Mouse (Mus musculus) heart, embryonic 16.5 days (tissue): ENCODE data around the gene Map4. TPM values are rescaled to one million over a fixed set of nuclear protein-coding genes. Genes with fewer than 3 reads are reported as not detected.

ENCODE experiments used
- ATAC-seq: fragments of 200-750 bp; cut with Nextera tagmentation; replicated peaks from 2 replicates; pipeline ENCODE4 v1.8.0; 2017; ENCODE audit warnings: moderate number of reproducible peaks; ENCODE audit not compliant: insufficient read depth, low FRiP score; ENCODE audit errors: extremely low read depth
- H3K27ac ChIP-seq: fragments of 300-500 bp; sonication (generic); 2 replicates; pipeline ENCODE4 v1.5.1; 2014; ENCODE audit warnings: mild to moderate bottlenecking, low read length, control low read depth, moderate library complexity
- H3K27me3 ChIP-seq: fragments of 300-500 bp; sonication (generic); 2 replicates; pipeline ENCODE4 v1.6.1; 2014; ENCODE audit warnings: low read length, mixed read lengths; ENCODE audit not compliant: control insufficient read depth, insufficient read depth
- H3K36me3 ChIP-seq: fragments of 300-500 bp; sonication (generic); 2 replicates; pipeline ENCODE4 v1.6.1; 2014; ENCODE audit not compliant: control insufficient read depth, insufficient read depth
- H3K4me1 ChIP-seq: fragments of 300-500 bp; sonication (generic); 2 replicates; pipeline ENCODE4 v1.6.1; 2014; ENCODE audit warnings: low read length, mixed read lengths; ENCODE audit not compliant: control insufficient read depth, insufficient read depth
- H3K4me2 ChIP-seq: fragments of 300-500 bp; sonication (generic); 2 replicates; pipeline ENCODE4 v1.6.1; 2014; ENCODE audit warnings: low read depth, mild to moderate bottlenecking, control low read depth, low read length
- H3K4me3 ChIP-seq: fragments of 300-500 bp; sonication (generic); 2 replicates; pipeline ENCODE4 v1.5.1; 2014; ENCODE audit warnings: mild to moderate bottlenecking, control low read depth, low read length
- H3K9ac ChIP-seq: fragments of 300-500 bp; sonication (generic); 2 replicates; pipeline ENCODE4 v1.6.1; 2014; ENCODE audit warnings: low read length, control low read depth
- H3K9me3 ChIP-seq: fragments of 300-500 bp; sonication (generic); replicated peaks from 2 replicates; pipeline ENCODE4 v1.6.1; 2016; ENCODE audit warnings: low read length; ENCODE audit not compliant: control insufficient read depth
- WGBS: fragments of 180-500 bp; shearing (Covaris S2); extraction: QIAGEN DNeasy Blood & Tissue Kit; methylation state at CpG from one replicate; pipeline ENCODE4 v1.1.7; 2014; 5-methylcytosine and 5-hydroxymethylcytosine counted together
- polyA plus RNA-seq: library from polyadenylated mRNA; unstranded; fragments of >200 nt; fragmentation: Nextera tagmentation; extraction: Ambion mirVana; gene quantifications from 2 replicates; pipeline ENCODE4 v1.2.1, GENCODE M21; 2015

The Map4 gene
- 88.0 and 89.1 TPM in 2 replicates for polyA plus RNA-seq

DNA sequence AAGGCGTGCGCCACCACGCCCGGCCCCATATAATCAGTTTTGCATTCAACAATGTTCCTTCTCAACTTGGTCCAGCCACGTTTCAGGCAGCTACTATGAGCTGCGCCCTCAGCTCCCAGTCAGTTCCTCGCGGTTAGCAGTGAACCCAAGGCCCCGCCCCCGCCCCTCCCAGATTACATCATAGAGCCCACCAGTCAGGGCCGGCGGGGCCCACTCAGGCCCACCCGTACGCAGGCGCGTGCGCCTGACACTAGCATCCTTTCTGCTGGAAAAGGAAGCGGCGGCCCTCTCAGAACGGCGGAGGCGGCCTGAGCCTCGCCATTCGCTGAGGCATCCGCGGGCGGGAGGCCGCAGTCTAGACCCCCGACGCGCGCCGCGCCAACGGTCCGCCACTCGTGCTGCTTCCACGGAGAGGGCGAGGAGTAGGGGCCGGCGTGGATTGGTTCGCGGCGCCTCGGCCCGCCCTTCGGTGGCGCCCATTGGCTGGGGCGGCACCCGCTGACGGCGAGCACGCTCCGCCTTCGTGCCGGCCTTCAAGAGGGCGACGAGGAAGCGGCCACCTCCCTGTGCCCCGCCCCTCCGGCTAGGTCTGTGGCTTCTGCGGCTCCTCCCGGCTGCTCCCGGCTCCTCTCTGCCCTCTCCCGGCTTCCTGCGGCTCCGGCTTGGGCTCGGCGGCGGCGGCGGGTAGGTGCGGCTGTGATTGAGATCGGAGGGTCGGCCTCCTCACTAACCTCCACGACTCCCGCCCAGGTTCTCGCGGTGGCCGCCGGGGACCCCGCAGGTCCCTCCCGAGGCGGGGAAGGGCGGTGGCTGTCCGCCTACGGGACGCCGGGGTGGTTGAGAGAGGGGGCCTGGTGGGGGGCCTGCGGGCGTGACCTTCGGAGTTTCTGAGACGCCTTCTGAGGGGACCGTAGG is at the start of gene Map4:
Gene Map4, plus strand, starts transcription at position 204 of the 915 bp plus-strand sequence.
- no peaks in the 10 kb centered on the region for H3K36me3 ChIP-seq
- peak within 1 kb of the TSS; percentile 98 for H3K27ac ChIP-seq
- peak within 1 kb of the TSS; percentile 99 for H3K9ac ChIP-seq
- ATAC-seq: peak; percentile 96
- H3K4me3 ChIP-seq: peak within 1 kb of the TSS; percentile 96
- under 1% methylated on average over 89 of the region's 94 CpGs for WGBS
- no peaks in the 10 kb centered on the region for H3K9me3 ChIP-seq
- H3K4me1 ChIP-seq: peaks cover 16% of the 10 kb centered on the region
- peak within 1 kb of the TSS; percentile 78 for H3K4me2 ChIP-seq
- no peaks in the 10 kb centered on the region for H3K27me3 ChIP-seq

DNA sequence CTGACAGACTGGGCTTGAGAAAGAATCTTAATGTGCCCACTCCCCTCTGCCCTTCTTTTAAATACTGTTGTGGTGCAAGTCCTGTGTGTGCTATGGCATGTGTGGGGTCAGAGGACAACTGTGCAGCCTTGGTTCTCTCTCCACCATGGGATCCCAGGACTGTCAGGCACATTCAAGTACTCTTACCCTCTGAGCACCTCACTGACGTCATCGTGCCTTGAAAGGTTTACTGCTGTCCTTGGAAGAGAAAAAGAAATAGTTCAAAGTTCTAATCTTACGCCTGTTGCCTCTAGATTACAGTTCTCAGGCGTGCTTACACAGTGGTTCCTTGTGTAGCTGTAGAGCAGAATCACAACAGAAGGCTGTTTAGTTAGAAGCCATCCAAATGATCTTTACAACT is 45.0 kb upstream of the Map4 start:
- H3K27me3 ChIP-seq: no peaks in the 10 kb centered on the region
- no peak overlapping the region for H3K9ac ChIP-seq
- peaks cover 82% of the 10 kb centered on the region for H3K36me3 ChIP-seq
- 58% methylated on average over 4 of the region's 4 CpGs for WGBS
- no peak overlapping the region for H3K27ac ChIP-seq
- ATAC-seq: no peak
- no peaks in the 10 kb centered on the region for H3K4me1 ChIP-seq
- no peaks in the 10 kb centered on the region for H3K9me3 ChIP-seq
- H3K4me2 ChIP-seq: no peak overlapping the region
- no peak overlapping the region for H3K4me3 ChIP-seq

DNA sequence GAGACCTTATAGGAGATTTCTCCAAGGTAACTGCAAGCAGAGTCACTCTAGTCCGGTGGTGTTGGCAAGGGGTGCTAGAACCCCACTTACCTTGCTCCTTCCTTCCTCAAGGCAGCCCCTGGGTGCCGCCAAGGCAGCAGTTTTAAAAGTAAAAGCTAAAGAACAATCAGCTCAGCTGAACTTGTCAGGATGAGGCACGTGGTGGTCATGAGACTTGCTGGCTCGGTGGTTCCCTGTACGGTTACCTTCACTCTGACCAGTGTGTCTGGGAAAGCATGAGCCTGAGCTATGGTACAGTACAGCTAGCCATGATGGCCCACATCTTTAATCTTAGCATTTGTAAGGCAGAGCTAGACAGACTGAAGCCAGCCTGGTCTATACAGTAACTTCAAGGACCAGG is 43.9 kb upstream of the Map4 start:
- no peak overlapping the region for H3K27ac ChIP-seq
- H3K27me3 ChIP-seq: no peaks in the 10 kb centered on the region
- ATAC-seq: no peak
- no peak overlapping the region for H3K4me3 ChIP-seq
- no peaks in the 10 kb centered on the region for H3K9me3 ChIP-seq
- H3K36me3 ChIP-seq: peaks cover 88% of the 10 kb centered on the region
- no peak overlapping the region for H3K4me2 ChIP-seq
- WGBS: 92% methylated on average over 5 of the region's 5 CpGs
- no peaks in the 10 kb centered on the region for H3K4me1 ChIP-seq
- no peak overlapping the region for H3K9ac ChIP-seq

DNA sequence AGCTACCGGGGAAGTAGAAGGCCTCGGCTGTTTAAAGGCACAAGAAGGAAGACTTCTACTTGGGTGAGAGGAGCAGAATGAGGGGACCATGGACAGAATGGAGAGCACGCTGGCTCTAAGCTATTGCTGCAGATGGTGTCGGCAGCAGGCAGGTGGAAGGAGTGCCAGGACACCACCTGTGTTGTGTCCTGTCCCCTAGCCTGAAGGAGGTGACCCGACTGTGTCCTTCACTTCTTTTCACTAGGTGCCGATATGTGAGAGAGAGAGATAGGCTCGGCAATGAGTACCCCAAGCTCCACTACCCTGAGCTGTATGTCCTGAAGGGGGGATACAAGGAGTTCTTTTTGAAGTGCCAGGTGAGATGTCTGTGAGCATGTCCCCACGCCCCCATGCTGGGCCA is 39.8 kb upstream of the Map4 start:
- Histone ChIP-seq H3K27me3 (no peaks in the 10 kb centered on the region), H3K27ac (no peak overlapping the region), H3K9me3 (no peaks in the 10 kb centered on the region), H3K4me2 (no peak overlapping the region), H3K9ac (no peak overlapping the region), H3K36me3 (peaks cover 63% of the 10 kb centered on the region), H3K4me3 (no peak overlapping the region), H3K4me1 (peaks cover 10% of the 10 kb centered on the region)
- ATAC-seq: no peak
- WGBS: 86% methylated on average over 8 of the region's 8 CpGs

DNA sequence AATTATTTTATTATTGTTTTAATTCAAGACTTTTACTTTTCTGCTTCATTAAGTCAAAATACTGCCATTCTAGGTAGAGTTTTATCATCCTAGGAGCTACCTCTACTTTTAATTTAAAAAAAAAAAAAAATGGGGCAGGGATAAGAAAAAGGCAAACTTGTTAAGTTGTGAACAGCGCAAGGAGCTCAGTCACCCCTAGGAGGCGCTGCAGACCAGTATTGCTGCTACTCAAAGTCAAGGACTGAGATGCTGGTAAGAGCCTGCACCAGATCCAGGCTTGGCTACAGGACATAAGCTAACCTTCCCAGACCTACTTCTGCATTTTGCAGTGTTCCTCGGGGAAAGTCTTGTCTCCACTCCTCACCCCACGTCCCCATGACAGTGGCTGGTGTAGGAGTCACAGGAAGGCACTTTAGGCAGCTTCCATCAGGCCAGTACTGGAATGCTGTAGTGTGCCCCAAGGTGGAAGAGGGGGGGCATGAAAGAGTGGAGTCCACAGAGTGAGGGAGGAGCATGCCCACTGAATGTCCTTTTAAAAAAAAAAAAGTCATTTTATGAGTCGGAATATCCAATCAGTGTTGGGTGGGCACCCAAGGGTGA is 38.5 kb upstream of the Map4 start:
- Histone ChIP-seq H3K9me3 (no peaks in the 10 kb centered on the region), H3K36me3 (peaks cover 53% of the 10 kb centered on the region), H3K4me2 (no peak overlapping the region), H3K27me3 (no peaks in the 10 kb centered on the region), H3K4me1 (peaks cover 13% of the 10 kb centered on the region), H3K9ac (no peak overlapping the region), H3K4me3 (no peak overlapping the region), H3K27ac (no peak overlapping the region)
- WGBS: 55% methylated on average over 5 of the region's 5 CpGs
- ATAC-seq: no peak

DNA sequence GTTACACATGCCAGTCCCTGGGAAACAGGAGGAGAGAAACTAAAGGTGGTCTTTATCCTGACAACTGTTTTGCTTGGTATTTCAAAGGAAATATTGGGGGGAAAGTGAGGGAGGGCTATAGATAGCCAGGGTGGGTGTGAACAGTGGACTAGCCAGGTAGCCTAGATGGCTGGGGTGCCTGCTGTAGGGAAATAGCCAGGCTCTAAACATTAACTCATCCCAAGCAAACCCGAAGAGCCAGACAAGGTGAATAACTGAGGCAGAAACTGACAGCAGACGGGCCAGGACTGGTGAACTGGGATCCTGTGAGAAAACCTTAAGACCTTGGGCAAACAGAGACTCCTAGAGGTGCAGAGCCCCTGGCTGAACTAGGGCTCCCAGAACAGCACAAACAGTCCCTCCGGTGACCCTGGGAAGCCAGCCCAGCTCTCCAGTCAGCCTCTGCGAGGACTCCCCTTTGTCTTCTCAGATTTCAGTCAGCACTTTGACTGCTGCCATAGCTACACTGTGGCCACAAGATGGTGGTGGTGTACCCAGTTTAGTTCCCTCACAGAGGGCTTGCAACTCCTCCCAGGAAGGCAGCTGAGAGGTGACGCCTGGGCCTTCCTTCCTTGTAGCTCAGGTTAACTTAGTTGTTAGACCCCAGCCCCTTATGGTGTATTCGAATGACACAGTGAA is 36.7 kb upstream of the Map4 start:
- Histone ChIP-seq H3K36me3 (peaks cover 40% of the 10 kb centered on the region), H3K4me2 (no peak overlapping the region), H3K4me1 (peaks cover 19% of the 10 kb centered on the region), H3K4me3 (no peak overlapping the region), H3K27ac (peak overlapping the region; percentile 72), H3K9me3 (no peaks in the 10 kb centered on the region), H3K27me3 (no peaks in the 10 kb centered on the region), H3K9ac (peak overlapping the region; percentile 31; the same call in 1 of the 2 replicates)
- 25% methylated on average over 6 of the region's 6 CpGs for WGBS
- peak; percentile 78 for ATAC-seq

DNA sequence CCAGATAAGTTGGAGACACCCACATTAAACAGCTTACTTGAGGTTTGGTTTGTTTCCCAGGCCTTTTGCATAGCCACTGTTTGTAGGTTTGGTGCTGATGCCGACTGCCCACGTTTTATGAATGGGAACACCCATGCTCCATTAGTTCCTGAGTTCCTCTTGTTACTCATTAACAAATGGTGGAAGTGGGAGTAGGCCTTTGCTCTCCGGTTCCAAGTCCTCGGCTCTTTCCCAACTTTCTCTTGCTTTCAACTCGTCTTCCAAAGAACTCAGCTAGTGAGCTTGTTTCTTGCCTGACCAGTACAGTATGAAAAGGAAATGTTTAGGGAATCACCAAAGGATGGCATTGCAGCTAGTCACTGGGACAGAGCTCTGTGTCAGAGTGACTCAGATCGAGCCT is 35.7 kb upstream of the Map4 start:
- peaks cover 30% of the 10 kb centered on the region for H3K36me3 ChIP-seq
- no peak for ATAC-seq
- no peak overlapping the region for H3K4me3 ChIP-seq
- no peaks in the 10 kb centered on the region for H3K27me3 ChIP-seq
- peaks cover 22% of the 10 kb centered on the region for H3K4me1 ChIP-seq
- 77% methylated on average over 6 of the region's 6 CpGs for WGBS
- no peak overlapping the region for H3K4me2 ChIP-seq
- no peak overlapping the region for H3K9ac ChIP-seq
- 0 out of 2 replicates have a peak overlapping the region, but pooled peaks have one; percentile 21 for H3K27ac ChIP-seq
- H3K9me3 ChIP-seq: no peaks in the 10 kb centered on the region

DNA sequence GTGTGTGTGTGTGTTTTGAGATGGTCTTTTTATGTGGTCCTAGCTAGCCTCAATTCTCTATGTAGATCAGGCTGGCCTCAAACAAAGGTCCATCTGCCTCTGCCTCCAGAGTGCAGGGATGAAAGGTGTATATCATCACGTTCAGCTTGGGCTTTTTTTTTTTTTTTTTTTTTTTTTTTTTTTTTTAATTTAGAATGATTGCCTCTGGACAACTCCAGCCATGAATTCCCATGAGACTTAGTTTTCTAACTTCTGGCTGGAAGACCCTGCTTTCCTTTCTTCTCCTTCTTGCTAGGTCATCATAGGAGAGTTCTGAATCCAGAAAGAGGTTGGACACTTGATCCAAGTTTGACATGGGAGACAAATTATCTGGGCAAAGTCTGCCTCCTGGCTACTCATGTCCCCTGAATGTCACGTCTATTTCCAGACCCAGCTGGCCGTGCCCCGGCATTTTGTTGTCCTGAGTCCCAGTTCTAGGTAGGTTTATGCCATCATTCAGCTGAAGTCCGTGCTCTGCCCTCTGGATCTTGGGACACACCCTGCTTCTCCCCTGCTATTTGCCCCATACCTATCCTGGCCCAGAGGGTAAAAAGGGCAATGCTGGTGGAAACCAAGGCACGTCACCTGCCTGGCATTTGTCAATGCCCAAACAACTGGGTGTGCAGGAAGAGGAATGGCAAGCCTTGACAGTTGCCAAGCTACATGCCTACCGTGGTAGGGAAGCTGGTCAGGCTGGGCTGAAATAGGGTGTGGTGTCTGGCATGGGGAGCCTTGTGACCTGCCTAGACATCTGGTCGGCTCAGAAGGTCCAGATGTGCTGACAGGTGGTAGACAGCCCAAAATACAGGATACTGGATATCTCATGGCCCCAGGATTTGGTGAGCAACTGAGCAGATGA is 34.8 kb upstream of the Map4 start:
- Histone ChIP-seq H3K9ac (no peak overlapping the region), H3K4me3 (no peak overlapping the region), H3K9me3 (no peaks in the 10 kb centered on the region), H3K4me1 (peaks cover 22% of the 10 kb centered on the region), H3K36me3 (peaks cover 21% of the 10 kb centered on the region), H3K4me2 (no peak overlapping the region), H3K27ac (no peak overlapping the region), H3K27me3 (no peaks in the 10 kb centered on the region)
- WGBS: 66% methylated on average over 8 of the region's 8 CpGs
- no peak for ATAC-seq
